Mouse (Mus musculus) CH12.LX (cell line): ENCODE measurements around the gene Gck. TPM values are rescaled to one million over a fixed set of nuclear protein-coding genes. Genes with fewer than 3 reads are reported as not detected.

Source experiments
- DNase-seq: peaks from one replicate; pipeline ENCODE4 v3.0.0-alpha.2; 2013; ENCODE audit errors: extremely low read depth
- H3K27ac ChIP-seq: 2 replicates; pipeline ENCODE4 v1.5.1; 2012; ENCODE audit warnings: low read depth, mild to moderate bottlenecking, control low read depth, moderate library complexity; ENCODE audit not compliant: insufficient read depth
- H3K27me3 ChIP-seq: replicated peaks from 2 replicates; pipeline ENCODE3; 2012; ENCODE audit warnings: inconsistent platforms
- H3K36me3 ChIP-seq, 2 experiments: replicated peaks in 1 of 2; 2 replicates each; pipeline versions ENCODE3 to v1.6.1; 2012; ENCODE audit warnings: inconsistent platforms in 1 of 2, low read length in 1 of 2, mild to moderate bottlenecking in 1 of 2, mixed read lengths in 1 of 2, moderate library complexity in 1 of 2; ENCODE audit not compliant: control insufficient read depth in 1 of 2, insufficient read depth in 1 of 2
- H3K4me1 ChIP-seq, 2 experiments: 2 replicates each; pipeline ENCODE4 v1.6.1; 2012; ENCODE audit warnings: inconsistent platforms in 1 of 2, moderate library complexity in 1 of 2; ENCODE audit not compliant: insufficient read depth in 2 of 2, control insufficient read depth in 1 of 2
- H3K4me2 ChIP-seq: 2 replicates; pipeline ENCODE4 v1.6.1; 2012; ENCODE audit warnings: low read depth, mild to moderate bottlenecking, control low read depth; ENCODE audit not compliant: poor library complexity, insufficient read depth, severe bottlenecking
- H3K4me3 ChIP-seq, 3 experiments: fragments of 150-350 bp in 1 of 3; sonication (generic) in 1 of 3; replicated peaks in 1 of 3; 2 replicates each; pipeline versions ENCODE3 to v1.5.1; 2011 to 2012; ENCODE audit warnings: low read depth in 2 of 3, low read length in 2 of 3, mild to moderate bottlenecking in 2 of 3, moderate library complexity in 2 of 3, control low read depth in 1 of 3, improper control_type of control experiment in 1 of 3, inconsistent platforms in 1 of 3, mixed read lengths in 1 of 3; ENCODE audit not compliant: poor library complexity in 1 of 3
- H3K79me2 ChIP-seq: replicated peaks from 2 replicates; pipeline ENCODE4 v1.6.1; 2012; ENCODE audit warnings: mild to moderate bottlenecking, moderate library complexity; ENCODE audit not compliant: control insufficient read depth, poor library complexity, insufficient read depth, severe bottlenecking; ENCODE audit errors: extremely low read depth
- H3K9ac ChIP-seq: 2 replicates; pipeline ENCODE4 v1.6.1; 2012; ENCODE audit warnings: low read depth, mild to moderate bottlenecking, control low read depth, moderate library complexity; ENCODE audit not compliant: insufficient read depth
- H3K9me3 ChIP-seq: replicated peaks from 2 replicates; pipeline ENCODE3; 2012; ENCODE audit warnings: low read length, inconsistent platforms, mixed read lengths
- CHD1 ChIP-seq: IDR thresholded peaks from 2 replicates; pipeline ENCODE4 v1.6.1; 2012; ENCODE audit warnings: low read depth, low read length, improper control_type of control experiment, inconsistent platforms
- CHD2 ChIP-seq: IDR thresholded peaks from 2 replicates; pipeline ENCODE4 v1.6.1; 2011; ENCODE audit warnings: low read length, improper control_type of control experiment
- E2F4 ChIP-seq: IDR thresholded peaks from 2 replicates; pipeline ENCODE4 v1.6.1; 2011; ENCODE audit warnings: low read depth, low read length, improper control_type of control experiment; ENCODE audit not compliant: insufficient replicate concordance
- GABPA ChIP-seq: IDR thresholded peaks from 2 replicates; pipeline ENCODE4 v1.6.1; 2012; ENCODE audit warnings: low read depth, low read length, improper control_type of control experiment, inconsistent platforms; ENCODE audit not compliant: insufficient replicate concordance
- HCFC1 ChIP-seq: IDR thresholded peaks from 2 replicates; pipeline ENCODE4 v1.6.1; 2012; ENCODE audit warnings: low read depth, mild to moderate bottlenecking, inconsistent platforms, low read length, improper control_type of control experiment
- JUND ChIP-seq: conservative IDR thresholded peaks from 2 replicates; pipeline ENCODE4 v1.6.1; 2011; ENCODE audit warnings: low read depth, low read length, improper control_type of control experiment
- KAT2A ChIP-seq: IDR thresholded peaks from 2 replicates; pipeline ENCODE4 v1.6.1; 2012; ENCODE audit warnings: low read length, improper control_type of control experiment, inconsistent platforms; ENCODE audit not compliant: insufficient replicate concordance
- MAX ChIP-seq: IDR thresholded peaks from 2 replicates; pipeline ENCODE4 v1.6.1; 2011; ENCODE audit warnings: low read length, improper control_type of control experiment
- MAZ ChIP-seq: IDR thresholded peaks from 2 replicates; pipeline ENCODE4 v1.6.1; 2012; ENCODE audit warnings: low read depth, mild to moderate bottlenecking, inconsistent platforms, low read length, improper control_type of control experiment, moderate library complexity
- MEF2A ChIP-seq: IDR thresholded peaks from 2 replicates; pipeline ENCODE4 v1.6.1; 2014; ENCODE audit warnings: low read depth, mild to moderate bottlenecking, inconsistent platforms, low read length, improper control_type of control experiment, borderline replicate concordance
- MXI1 ChIP-seq: IDR thresholded peaks from 2 replicates; pipeline ENCODE4 v1.6.1; 2011; ENCODE audit warnings: mild to moderate bottlenecking, low read depth, low read length, improper control_type of control experiment
- NELFE ChIP-seq: IDR thresholded peaks from 2 replicates; pipeline ENCODE4 v1.6.1; 2011; ENCODE audit warnings: low read depth, low read length, improper control_type of control experiment
- NRF1 ChIP-seq: IDR thresholded peaks from 2 replicates; pipeline ENCODE4 v1.6.1; 2014; ENCODE audit warnings: low read depth, mild to moderate bottlenecking, inconsistent platforms, low read length, improper control_type of control experiment, moderate library complexity
- POLR2AphosphoS2 ChIP-seq: IDR thresholded peaks from 2 replicates; pipeline ENCODE4 v1.6.1; 2011; ENCODE audit warnings: low read depth, low read length, improper control_type of control experiment
- RAD21 ChIP-seq: IDR thresholded peaks from 2 replicates; pipeline ENCODE4 v1.6.1; 2011; ENCODE audit warnings: low read depth, mild to moderate bottlenecking, low read length, improper control_type of control experiment, moderate library complexity
- RCOR1 ChIP-seq: conservative IDR thresholded peaks from 2 replicates; pipeline ENCODE4 v1.6.1; 2012; ENCODE audit warnings: low read depth, mild to moderate bottlenecking, inconsistent platforms, low read length, improper control_type of control experiment
- SIN3A ChIP-seq: IDR thresholded peaks from 2 replicates; pipeline ENCODE4 v1.6.1; 2012; ENCODE audit warnings: low read length, improper control_type of control experiment, inconsistent platforms
- TBP ChIP-seq: conservative IDR thresholded peaks from 2 replicates; pipeline ENCODE4 v1.6.1; 2011; ENCODE audit warnings: low read depth, low read length, improper control_type of control experiment
- TCF12 ChIP-seq: IDR thresholded peaks from 2 replicates; pipeline ENCODE4 v1.6.1; 2014; ENCODE audit warnings: low read depth, mild to moderate bottlenecking, inconsistent platforms, low read length, improper control_type of control experiment
- USF2 ChIP-seq: conservative IDR thresholded peaks from 2 replicates; pipeline ENCODE4 v1.6.1; 2011; ENCODE audit warnings: low read depth, low read length, improper control_type of control experiment
- ZKSCAN1 ChIP-seq: IDR thresholded peaks from 2 replicates; pipeline ENCODE4 v1.6.1; 2012; ENCODE audit warnings: low read depth, inconsistent platforms, low read length, improper control_type of control experiment, borderline replicate concordance
- ZNF384 ChIP-seq: IDR thresholded peaks from 2 replicates; pipeline ENCODE4 v1.6.1; 2012; ENCODE audit warnings: low read depth, low read length, improper control_type of control experiment, inconsistent platforms
- dilution Hi-C: fragments of 300-500 bp; cut with MboI; formaldehyde crosslinking; loops from 2 replicates; pipeline ENCODE4 v1.14.3; 2020; ENCODE audit warnings: low sequenced_read_pairs; ENCODE audit not compliant: extremely low pct_unique_long_range_greater_than_20kb, extremely low pct_ligation_motif_present
- in situ Hi-C: fragments of 300-500 bp; cut with MboI; formaldehyde crosslinking; loops from 3 replicates; pipeline ENCODE4 v1.14.3; 2019; ENCODE audit warnings: low sequenced_read_pairs, low pct_ligation_motif_present, low pct_unique_long_range_greater_than_20kb, mixed read lengths
- polyA plus RNA-seq: library from polyadenylated mRNA; unstranded; fragments of >175 nt; gene quantifications from 2 replicates; pipeline ENCODE4 v1.2.1, GENCODE M21; 2012; ENCODE audit warnings: low read depth; ENCODE audit not compliant: insufficient read length
- total RNA-seq, 2 experiments: library from RNA; depleted of rRNA; stranded (reverse); fragments of 300-350 nt in 1 of 2; fragments of >200 nt in 1 of 2; gene quantifications; 2 replicates each; pipeline ENCODE4 v1.2.3; 2012 to 2014

The Gck gene
- total and polyA plus RNA-seq, 3 experiments, result 0.68 to 1.4 (median 1.0) TPM

DNA sequence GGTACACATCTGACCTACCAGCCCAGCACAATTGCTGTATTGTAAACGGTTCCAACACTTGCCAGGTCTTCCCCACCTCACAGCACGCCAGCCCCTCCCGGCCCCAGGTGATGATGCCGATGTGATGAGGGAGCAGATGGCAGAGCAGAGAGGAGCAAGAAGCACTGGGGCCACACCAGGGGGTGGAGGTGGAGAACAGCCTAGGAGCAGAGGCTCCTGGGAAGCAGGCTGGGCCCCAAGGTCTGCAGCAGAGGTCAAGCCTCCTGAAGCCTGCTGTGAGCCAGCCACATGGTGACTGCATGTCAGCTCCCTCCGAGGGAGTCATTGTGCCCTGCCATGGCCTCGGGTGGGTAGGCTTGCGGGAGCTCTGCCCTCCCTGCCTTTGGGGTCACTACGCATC is 30.7 kb upstream of the Gck start:
- DNase-seq, result no peak
- Histone ChIP-seq H3K27me3 (no peaks in the 10 kb centered on the region), H3K36me3 (no peaks in the 10 kb centered on the region), H3K9me3 (no peaks in the 10 kb centered on the region), H3K4me2 (no peak overlapping the region), H3K4me3 (no peak overlapping the region), H3K9ac (no peak overlapping the region), H3K4me1 (peaks cover 27 to 28% of the 10 kb centered on the region in 2 experiments), H3K79me2 (no peaks in the 10 kb centered on the region), H3K27ac (no peak overlapping the region)
- TF ChIP-seq POLR2AphosphoS2 (no peak), NELFE (no peak), GABPA (no peak), KAT2A (no peak), RAD21 (no peak), TBP (no peak), MEF2A (no peak), MXI1 (no peak), ZNF384 (no peak), NRF1 (no peak)
- dilution Hi-C loops (no loop called here), in situ Hi-C loops (no loop called here)

DNA sequence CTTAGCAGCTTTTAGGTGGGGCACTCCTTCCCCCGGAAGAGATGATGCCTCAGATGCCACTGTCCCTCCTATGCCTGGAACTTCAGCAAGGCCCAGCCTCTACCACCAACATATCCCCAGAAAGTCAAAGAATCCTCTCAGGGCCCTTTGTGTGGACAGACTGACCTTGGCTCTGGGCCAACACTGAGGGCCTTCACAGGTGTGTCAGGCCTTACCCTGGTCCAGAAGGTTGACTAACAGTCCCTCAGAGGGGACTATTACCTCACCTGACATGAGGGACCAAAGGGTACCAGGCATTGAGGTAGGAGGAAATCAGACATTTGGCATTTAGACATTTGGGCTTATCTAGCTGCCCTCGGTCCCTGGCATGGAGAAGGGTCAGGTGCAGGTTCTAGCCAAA is 30.2 kb upstream of the Gck start:
- TF ChIP-seq POLR2AphosphoS2 (no peak), ZKSCAN1 (no peak), CHD2 (no peak), USF2 (no peak), KAT2A (no peak), RCOR1 (no peak), MAZ (no peak), CHD1 (no peak), E2F4 (no peak), SIN3A (no peak), JUND (no peak), MAX (no peak), MEF2A (no peak), TCF12 (no peak), HCFC1 (no peak)
- Histone ChIP-seq H3K79me2 (no peaks in the 10 kb centered on the region), H3K4me3 (no peak overlapping the region), H3K36me3 (no peaks in the 10 kb centered on the region), H3K9me3 (no peaks in the 10 kb centered on the region), H3K4me1 (peaks cover 26 to 27% of the 10 kb centered on the region in 2 experiments), H3K27ac (no peak overlapping the region), H3K27me3 (no peaks in the 10 kb centered on the region), H3K9ac (no peak overlapping the region), H3K4me2 (no peak overlapping the region)
- in situ Hi-C loops, result no loop called here
- dilution Hi-C loops, result no loop called here
- DNase-seq, result no peak
